Comparison of ENCODE assay signal across 8 mouse cellular contexts in the genomic region with DNA sequence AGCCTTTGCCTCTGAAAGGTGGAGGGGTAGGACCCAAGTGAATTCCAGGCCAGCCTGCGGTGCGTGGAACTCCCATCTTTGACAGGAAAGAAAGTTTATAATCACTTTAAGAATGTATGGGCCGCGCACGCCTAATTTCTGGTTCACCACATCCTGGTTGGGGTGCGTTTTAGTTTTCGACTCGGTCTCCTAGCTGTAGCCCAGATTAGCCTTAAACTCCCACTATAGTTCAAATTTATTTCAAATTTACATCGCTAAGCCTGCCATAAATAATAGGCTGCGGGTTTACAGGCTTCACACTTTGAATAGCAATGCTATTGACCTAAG. TPM values are rescaled to one million over a fixed set of nuclear protein-coding genes. Genes with fewer than 3 reads are reported as not detected.
DNase-seq lines count a peak whose midpoint lies in the region; ATAC-seq lines count a peak whose summit lies in the region.

No protein-coding gene starts in this region.

- no peaks in the 10 kb centered on the region for H3K27me3 ChIP-seq in heart, embryonic 13.5 days (replicated peaks)
- 0 out of 2 replicates have a peak, but pooled peaks cover 3% of the 10 kb centered on the region for H3K27me3 ChIP-seq in hindbrain, embryonic 10.5 days (ENCODE audit: insufficient read depth, poor library complexity, severe bottlenecking)

- 4% methylated on average over 10 of the region's 10 CpGs for WGBS in heart, embryonic 13.5 days
- 7% methylated on average over 10 of the region's 10 CpGs for WGBS in hindbrain, embryonic 10.5 days
- under 1% methylated on average over 10 of the region's 10 CpGs for WGBS in macrophage (ENCODE audit: missing documents)

- H3K36me3 ChIP-seq in heart, embryonic 13.5 days, result peaks cover 5% of the 10 kb centered on the region
- no peaks in the 10 kb centered on the region for H3K36me3 ChIP-seq in hindbrain, embryonic 10.5 days
- H3K36me3 ChIP-seq in macrophage (ENCODE audit: inconsistent target), result no peaks in the 10 kb centered on the region

- ATAC-seq in heart, embryonic 13.5 days (ENCODE audit: extremely low read depth, insufficient number of reproducible peaks, low FRiP score, low TSS enrichment), result no peak

- peak overlapping the region; percentile 94 for H3K9ac ChIP-seq in heart, embryonic 13.5 days

- peak overlapping the region; percentile 87 for H3K4me2 ChIP-seq in heart, embryonic 13.5 days

- no peak for DNase-seq in heart, postnatal 4 days
- peak; percentile 75 for DNase-seq in ES-CJ7 (ENCODE audit: low read depth, low spot score)
- DNase-seq in hindbrain, embryonic 10.5 days (ENCODE audit: low spot score), result no peak
- no peak for DNase-seq in left cerebral cortex, adult 18-20 months (ENCODE audit: low spot score in 2 of 2)
- no peak for DNase-seq in layer of hippocampus, postnatal 10 days (ENCODE audit: low spot score in 2 of 2)
- no peak for DNase-seq in layer of hippocampus, postnatal 36 days

- H3K4me3 ChIP-seq in heart, embryonic 13.5 days, result peak overlapping the region; percentile 90
- peak overlapping the region; percentile 84 for H3K4me3 ChIP-seq in hindbrain, embryonic 10.5 days
- H3K4me3 ChIP-seq in macrophage (ENCODE audit: inconsistent target), result peak overlapping the region; percentile 44

- H3K27ac ChIP-seq in heart, embryonic 13.5 days (replicated peaks), result peak overlapping the region; percentile 94
- peak overlapping the region; percentile 90 for H3K27ac ChIP-seq in hindbrain, embryonic 10.5 days
- H3K27ac ChIP-seq in macrophage, result peak overlapping the region; percentile 24; the same call in 1 of the 2 replicates

- H3K79me2 ChIP-seq in macrophage (ENCODE audit: inconsistent target), result peaks cover 30% of the 10 kb centered on the region; the same call in 1 of the 2 replicates

- H3K4me1 ChIP-seq in heart, embryonic 13.5 days, result peaks cover 44% of the 10 kb centered on the region
- H3K4me1 ChIP-seq in hindbrain, embryonic 10.5 days (replicated peaks), result peaks cover 16% of the 10 kb centered on the region

- H3K9me3 ChIP-seq in heart, embryonic 13.5 days, result no peaks in the 10 kb centered on the region
- no peaks in the 10 kb centered on the region for H3K9me3 ChIP-seq in hindbrain, embryonic 10.5 days

RNA-seq across cellular contexts. Expression of gene Crtap, which starts 0.2 kb away (rescaled TPM):
- polyA plus RNA-seq in heart, embryonic 13.5 days (2015; fragmentation: Nextera tagmentation; extraction: Ambion mirVana), result 141 and 142 TPM in 2 replicates
- 10 to 100 TPM; 69.7 to 79.2 TPM for total RNA-seq in heart, postnatal 4 days (2021)
- polyA plus RNA-seq in hindbrain, embryonic 10.5 days (2016; fragmentation: Nextera tagmentation; extraction: Ambion mirVana), result 42.3 and 52.1 TPM in 2 replicates
- total RNA-seq in macrophage (2018; cell fraction: chromatin; rRNA removed), result 10 to 100 TPM in 16 of 26 experiments, 1 to 10 TPM in 10; 3.9 to 43.9 (median 12.5) TPM
- 100 to 1,000 TPM in 2 of 26 experiments, 10 to 100 TPM in 24; 55.4 to 108 (median 75.6) TPM for total RNA-seq in macrophage (2018; cell fraction: cytosol; rRNA removed)
- total RNA-seq in macrophage (2018; cell fraction: nucleus; rRNA removed), result 100 to 1,000 TPM in 3 of 26 experiments, 10 to 100 TPM in 23; 18.6 to 129 (median 50.8) TPM
- polyA plus RNA-seq in macrophage (2018), result 58.8 to 145 TPM (median 96.5 TPM) in 3 replicates
- 1 to 10 TPM; 5.7 to 6.6 TPM for total RNA-seq in left cerebral cortex, adult 18-20 months (2021)
- 10 to 100 TPM; 13.0 to 13.5 TPM for total RNA-seq in layer of hippocampus, postnatal 10 days (2021)
- total RNA-seq in layer of hippocampus, postnatal 36 days (2021), result 1 to 10 TPM; 6.9 to 7.0 TPM

RNA-seq across cellular contexts. Expression of gene Glb1, which starts 10.2 kb away (rescaled TPM):
- polyA plus RNA-seq in heart, embryonic 13.5 days (2015; fragmentation: Nextera tagmentation; extraction: Ambion mirVana), result 42.9 and 44.7 TPM in 2 replicates
- 10 to 100 TPM; 25.0 to 26.0 TPM for total RNA-seq in heart, postnatal 4 days (2021)
- polyA plus RNA-seq in hindbrain, embryonic 10.5 days (2016; fragmentation: Nextera tagmentation; extraction: Ambion mirVana), result 22.4 and 23.1 TPM in 2 replicates
- total RNA-seq in macrophage (2018; cell fraction: chromatin; rRNA removed), result 10 to 100 TPM in 22 of 26 experiments, 1 to 10 TPM in 4; 5.9 to 35.9 (median 25.6) TPM
- 100 to 1,000 TPM in 12 of 26 experiments, 10 to 100 TPM in 14; 65.6 to 156 (median 95.6) TPM for total RNA-seq in macrophage (2018; cell fraction: cytosol; rRNA removed)
- 100 to 1,000 TPM in 13 of 26 experiments, 10 to 100 TPM in 13; 24.4 to 132 (median 99.7) TPM for total RNA-seq in macrophage (2018; cell fraction: nucleus; rRNA removed)
- 100 to 183 TPM (median 148 TPM) in 3 replicates for polyA plus RNA-seq in macrophage (2018)
- 10 to 100 TPM; 23.3 to 25.5 TPM for total RNA-seq in left cerebral cortex, adult 18-20 months (2021)
- 10 to 100 TPM; 28.6 to 29.2 TPM for total RNA-seq in layer of hippocampus, postnatal 10 days (2021)
- total RNA-seq in layer of hippocampus, postnatal 36 days (2021), result 10 to 100 TPM; 20.6 to 21.9 TPM

RNA-seq across cellular contexts. Expression of gene Tmppe, which starts 10.2 kb away (rescaled TPM):
- polyA plus RNA-seq in heart, embryonic 13.5 days (2015; fragmentation: Nextera tagmentation; extraction: Ambion mirVana), result 9.2 and 10.1 TPM in 2 replicates
- total RNA-seq in heart, postnatal 4 days (2021), result 1 to 10 TPM; 5.8 to 6.6 TPM
- polyA plus RNA-seq in hindbrain, embryonic 10.5 days (2016; fragmentation: Nextera tagmentation; extraction: Ambion mirVana), result 9.9 and 12.3 TPM in 2 replicates
- total RNA-seq in macrophage (2018; cell fraction: chromatin; rRNA removed), result 10 to 100 TPM in 21 of 26 experiments, 1 to 10 TPM in 5; 4.2 to 45.1 (median 18.8) TPM
- 10 to 100 TPM in 17 of 26 experiments, 1 to 10 TPM in 9; 5.9 to 20.7 (median 12.2) TPM for total RNA-seq in macrophage (2018; cell fraction: cytosol; rRNA removed)
- 10 to 100 TPM; 10.3 to 44.3 (median 21.3) TPM for total RNA-seq in macrophage (2018; cell fraction: nucleus; rRNA removed)
- polyA plus RNA-seq in macrophage (2018), result 6.0 to 12.5 TPM (median 9.7 TPM) in 3 replicates
- total RNA-seq in left cerebral cortex, adult 18-20 months (2021), result 10 to 100 TPM; 12.9 to 13.4 TPM
- total RNA-seq in layer of hippocampus, postnatal 10 days (2021), result 1 to 10 TPM; 8.2 to 9.4 TPM
- 10 to 100 TPM in 1 of 2 experiments, 1 to 10 TPM in 1; 10.0 to 10.6 TPM for total RNA-seq in layer of hippocampus, postnatal 36 days (2021)

Comparison
In these comparisons a context has a peak if more than half of its experiments do, and no peak if none do; other contexts are left out.
1. H3K27ac ChIP-seq: peak in every context shown above with its lines; median percentile 94 in heart, embryonic 13.5 days; 90 in hindbrain, embryonic 10.5 days; 24 in macrophage.
2. RNA of gene Crtap, which starts 0.2 kb away (total RNA-seq): 69.7 to 79.2 TPM in heart, postnatal 4 days; 13.0 to 13.5 TPM in layer of hippocampus, postnatal 10 days, 6.9 to 7.0 TPM in layer of hippocampus, postnatal 36 days and 5.7 to 6.6 TPM in left cerebral cortex, adult 18-20 months; every median in the first group is over 4 times any median in the second.
3. Peak in every context shown above with its lines, with median percentiles within 50 percentile points of each other: H3K4me3 ChIP-seq.